Mouse (Mus musculus) A20 (cell line): ENCODE measurements around the gene Prss53.
"Not testable (repeated sequence)": the region's sequence is repeated elsewhere in the genome, so short reads cannot be mapped to it uniquely, and the experiment has no call there.

Experiments used
- DNase-seq: peaks from one replicate; pipeline ENCODE4 v3.0.0-alpha.2; 2011; ENCODE audit warnings: low read depth, low spot score

The Prss53 gene

GRCm38 (mm10) chr7:127875627-127876001 is 15.2 kb downstream of the Prss53 start:
- peak; percentile 94 for DNase-seq

- no peak for DNase-seq
Observed at GRCm38 (mm10) chr7:127874812-127875626, 15.8 kb downstream of the Prss53 start.

GRCm38 (mm10) chr7:127870136-127870821 is 20.5 kb downstream of the Prss53 start:
- DNase-seq = peak; percentile 44

GRCm38 (mm10) chr7:127869149-127869810 is 21.5 kb downstream of the Prss53 start:
- DNase-seq = no peak

GRCm38 (mm10) chr7:127867641-127868040 is 23.1 kb downstream of the Prss53 start:
- no peak for DNase-seq

- no peak for DNase-seq
Observed at GRCm38 (mm10) chr7:127866434-127866833, 24.3 kb downstream of the Prss53 start.

- DNase-seq = no peak
Observed at GRCm38 (mm10) chr7:127858258-127858657, 32.5 kb downstream of the Prss53 start.

GRCm38 (mm10) chr7:127850906-127851305 is 39.9 kb downstream of the Prss53 start:
- no peak for DNase-seq

- DNase-seq = no peak
Observed at GRCm38 (mm10) chr7:127849973-127850875, 40.5 kb downstream of the Prss53 start.

- peak; percentile 89 for DNase-seq
Observed at GRCm38 (mm10) chr7:127842001-127842718, 48.6 kb downstream of the Prss53 start.

- DNase-seq = peak; percentile 96
Observed at GRCm38 (mm10) chr7:127841340-127842000, 49.3 kb downstream of the Prss53 start.

GRCm38 (mm10) chr7:127840886-127841285 is 49.9 kb downstream of the Prss53 start:
- no peak for DNase-seq

- DNase-seq = peak; percentile 50
Observed at GRCm38 (mm10) chr7:127840031-127840430, 50.7 kb downstream of the Prss53 start.

- DNase-seq = not testable (repeated sequence)
Observed at GRCm38 (mm10) chr7:127837878-127838277, 52.9 kb downstream of the Prss53 start.

GRCm38 (mm10) chr7:127837473-127837872 is 53.3 kb downstream of the Prss53 start:
- DNase-seq = no peak
